Mouse (Mus musculus): ENCODE measurements around the gene Stpg2.

DNA sequence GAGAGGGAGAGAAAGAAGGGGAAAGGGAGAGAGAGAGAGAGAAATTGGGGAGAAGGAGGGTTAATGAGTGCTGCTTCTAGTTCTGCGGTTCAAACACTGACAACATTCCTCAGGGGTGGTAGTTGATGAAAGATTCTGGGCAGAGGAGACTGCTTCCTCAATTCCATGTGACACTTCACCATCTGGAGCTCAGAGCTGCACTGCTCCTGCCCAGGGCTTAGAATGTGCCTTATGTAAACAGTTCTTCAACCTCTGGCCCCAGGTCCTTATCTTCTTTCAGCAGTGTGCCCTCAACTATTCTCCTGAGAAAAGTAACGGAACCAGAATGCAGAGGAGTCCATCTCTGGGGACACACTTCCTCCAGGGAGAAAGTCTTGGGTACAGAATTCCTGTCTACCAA is 43.3 kb upstream of the Stpg2 start:
- TF ChIP-seq CTCF (IDR thresholded peaks at IDR 0.05; ENCODE audit: low read depth) (no peak), EP300 (IDR thresholded peaks at IDR 0.05; ENCODE audit: low read depth) (no peak)
